Mouse (Mus musculus): Measurements from ENCODE around the gene Tpk1. TPM values are rescaled to one million over a fixed set of nuclear protein-coding genes. Genes with fewer than 3 reads are reported as not detected.

Tpk1 gene
- polyA plus RNA-seq, 1 experiment = 3.4 TPM

- no peak overlapping the region for H3K27ac ChIP-seq (ENCODE audit: insufficient read depth, low read depth, low read length)
- 71% methylated on average over 1 of the region's 1 CpGs for WGBS
- no peaks in the 10 kb centered on the region for H3K4me1 ChIP-seq (ENCODE audit: control insufficient read depth, insufficient read depth, insufficient read length, low read length)
- no peaks in the 10 kb centered on the region; the same call in 1 of the 2 replicates for H3K36me3 ChIP-seq (ENCODE audit: control insufficient read depth, insufficient read depth, low read length)
- no peak for TF ChIP-seq POLR2A (IDR thresholded peaks at IDR 0.05; ENCODE audit: low read depth, low read length)
- TF ChIP-seq CTCF (IDR thresholded peaks at IDR 0.05; ENCODE audit: extremely low read depth, insufficient read length, insufficient replicate concordance, low read depth, low read length) = no peak
- H3K27me3 ChIP-seq (ENCODE audit: control insufficient read depth, insufficient read depth, low read length) = no peaks in the 10 kb centered on the region
- no peak overlapping the region for H3K4me3 ChIP-seq (ENCODE audit: low read depth, low read length)
Measured at GRCm38 (mm10) chr6:43343006-43343405, 323.1 kb downstream of the Tpk1 start.

GRCm38 (mm10) chr6:43342386-43342785 lies 323.7 kb downstream of the Tpk1 start:
- H3K4me1 ChIP-seq (ENCODE audit: control insufficient read depth, insufficient read depth, insufficient read length, low read length) = no peaks in the 10 kb centered on the region; the same call in 1 of the 2 replicates
- no peaks in the 10 kb centered on the region for H3K27me3 ChIP-seq (ENCODE audit: control insufficient read depth, insufficient read depth, low read length)
- 75% methylated on average over 2 of the region's 2 CpGs for WGBS
- H3K4me3 ChIP-seq (ENCODE audit: low read depth, low read length) = no peak overlapping the region
- no peak overlapping the region for H3K27ac ChIP-seq (ENCODE audit: insufficient read depth, low read depth, low read length)
- H3K36me3 ChIP-seq (ENCODE audit: control insufficient read depth, insufficient read depth, low read length) = no peaks in the 10 kb centered on the region; the same call in 1 of the 2 replicates
- TF ChIP-seq CTCF (IDR thresholded peaks at IDR 0.05; ENCODE audit: extremely low read depth, insufficient read length, insufficient replicate concordance, low read depth, low read length) (no peak), POLR2A (IDR thresholded peaks at IDR 0.05; ENCODE audit: low read depth, low read length) (no peak)

GRCm38 (mm10) chr6:43338804-43339203 lies 327.3 kb downstream of the Tpk1 start:
- 31% methylated on average over 2 of the region's 2 CpGs for WGBS
- Histone ChIP-seq H3K4me3 (ENCODE audit: low read depth, low read length) (no peak overlapping the region), H3K27me3 (ENCODE audit: control insufficient read depth, insufficient read depth, low read length) (no peaks in the 10 kb centered on the region), H3K36me3 (ENCODE audit: control insufficient read depth, insufficient read depth, low read length) (no peaks in the 10 kb centered on the region; the same call in 1 of the 2 replicates), H3K27ac (ENCODE audit: insufficient read depth, low read depth, low read length) (no peak overlapping the region), H3K4me1 (ENCODE audit: control insufficient read depth, insufficient read depth, insufficient read length, low read length) (no peaks in the 10 kb centered on the region; the same call in 1 of the 2 replicates)
- TF ChIP-seq CTCF (IDR thresholded peaks at IDR 0.05; ENCODE audit: extremely low read depth, insufficient read length, insufficient replicate concordance, low read depth, low read length) (no peak), POLR2A (IDR thresholded peaks at IDR 0.05; ENCODE audit: low read depth, low read length) (no peak)

GRCm38 (mm10) chr6:43337491-43337961 lies 328.6 kb downstream of the Tpk1 start:
- H3K4me1 ChIP-seq (ENCODE audit: control insufficient read depth, insufficient read depth, insufficient read length, low read length) = no peaks in the 10 kb centered on the region; the same call in 1 of the 2 replicates

GRCm38 (mm10) chr6:43335619-43336234 lies 330.4 kb downstream of the Tpk1 start:
- no peak for TF ChIP-seq POLR2A (IDR thresholded peaks at IDR 0.05; ENCODE audit: low read depth, low read length)
- H3K4me3 ChIP-seq (ENCODE audit: low read depth, low read length) = no peak overlapping the region
- WGBS = 53% methylated on average over 3 of the region's 3 CpGs
- H3K27me3 ChIP-seq (ENCODE audit: control insufficient read depth, insufficient read depth, low read length) = no peaks in the 10 kb centered on the region
- H3K4me1 ChIP-seq (ENCODE audit: control insufficient read depth, insufficient read depth, insufficient read length, low read length) = no peaks in the 10 kb centered on the region; the same call in 1 of the 2 replicates
- no peaks in the 10 kb centered on the region for H3K36me3 ChIP-seq (ENCODE audit: control insufficient read depth, insufficient read depth, low read length)
- H3K27ac ChIP-seq (ENCODE audit: insufficient read depth, low read depth, low read length) = no peak overlapping the region

More at GRCm38 (mm10) chr6:43337491-43337961, 328.6 kb downstream of the Tpk1 start:
- no peak for TF ChIP-seq CTCF (IDR thresholded peaks at IDR 0.05; ENCODE audit: extremely low read depth, insufficient read length, insufficient replicate concordance, low read depth, low read length)
- no peak for TF ChIP-seq POLR2A (IDR thresholded peaks at IDR 0.05; ENCODE audit: low read depth, low read length)
- H3K36me3 ChIP-seq (ENCODE audit: control insufficient read depth, insufficient read depth, low read length) = no peaks in the 10 kb centered on the region
- H3K27ac ChIP-seq (ENCODE audit: insufficient read depth, low read depth, low read length) = no peak overlapping the region
- no peak overlapping the region for H3K4me3 ChIP-seq (ENCODE audit: low read depth, low read length)
- H3K27me3 ChIP-seq (ENCODE audit: control insufficient read depth, insufficient read depth, low read length) = no peaks in the 10 kb centered on the region
- 14% methylated on average over 10 of the region's 10 CpGs for WGBS

GRCm38 (mm10) chr6:43333479-43333878 lies 332.6 kb downstream of the Tpk1 start:
- Histone ChIP-seq H3K4me3 (ENCODE audit: low read depth, low read length) (no peak overlapping the region), H3K27ac (ENCODE audit: insufficient read depth, low read depth, low read length) (no peak overlapping the region), H3K36me3 (ENCODE audit: control insufficient read depth, insufficient read depth, low read length) (no peaks in the 10 kb centered on the region), H3K4me1 (ENCODE audit: control insufficient read depth, insufficient read depth, insufficient read length, low read length) (no peaks in the 10 kb centered on the region; the same call in 1 of the 2 replicates), H3K27me3 (ENCODE audit: control insufficient read depth, insufficient read depth, low read length) (no peaks in the 10 kb centered on the region)
- 69% methylated on average over 4 of the region's 4 CpGs for WGBS
- TF ChIP-seq POLR2A (IDR thresholded peaks at IDR 0.05; ENCODE audit: low read depth, low read length) (no peak), CTCF (IDR thresholded peaks at IDR 0.05; ENCODE audit: extremely low read depth, insufficient read length, insufficient replicate concordance, low read depth, low read length) (no peak)

GRCm38 (mm10) chr6:43312961-43313656 lies 353.0 kb downstream of the Tpk1 start:
- 54% methylated on average over 8 of the region's 8 CpGs for WGBS
- no peaks in the 10 kb centered on the region for H3K36me3 ChIP-seq (ENCODE audit: control insufficient read depth, insufficient read depth, low read length)
- no peaks in the 10 kb centered on the region for H3K27me3 ChIP-seq (ENCODE audit: control insufficient read depth, insufficient read depth, low read length)
- no peak overlapping the region for H3K27ac ChIP-seq (ENCODE audit: insufficient read depth, low read depth, low read length)
- TF ChIP-seq POLR2A (IDR thresholded peaks at IDR 0.05; ENCODE audit: low read depth, low read length) (no peak), CTCF (IDR thresholded peaks at IDR 0.05; ENCODE audit: extremely low read depth, insufficient read length, insufficient replicate concordance, low read depth, low read length) (no peak)
- H3K4me1 ChIP-seq (ENCODE audit: control insufficient read depth, insufficient read depth, insufficient read length, low read length) = no peaks in the 10 kb centered on the region
- no peak overlapping the region for H3K4me3 ChIP-seq (ENCODE audit: low read depth, low read length)
